Comparison of ENCODE assay signal across 8 mouse cellular contexts in genomic region chr17:32283771-32284221, GRCm38 (mm10). TPM values are rescaled to one million over a fixed set of nuclear protein-coding genes. Genes with fewer than 3 reads are reported as not detected.
A peak's percentile ranks its signal among the peaks of the same experiment; 100 is the strongest.
DNase-seq lines count a peak whose midpoint lies in the region; ATAC-seq and TF ChIP-seq lines count a peak whose summit lies in the region.

No protein-coding gene starts in this region.

- peak; percentile 69 for DNase-seq in MN1 (ENCODE audit: low spot score)
- peak in 1 of 2 experiments; percentile 69 for DNase-seq in cerebellum, adult 2 months
- peak; percentile 27 for DNase-seq in forelimb bud, embryonic 11.5 days (ENCODE audit: low read depth, low spot score)
- peak; percentile 53 to 60 for DNase-seq in layer of hippocampus, postnatal 10 days (ENCODE audit: low spot score in 2 of 2)
- DNase-seq in lung, postnatal 25 days (ENCODE audit: low spot score), result peak; percentile 64
- DNase-seq in ovary, postnatal 36 days (ENCODE audit: low spot score), result peak; percentile 61
- DNase-seq in thymus, postnatal 25 days, result peak; percentile 69

- H3K4me3 ChIP-seq in cerebellum, adult 2 months (replicated peaks; ENCODE audit: insufficient read depth, low read depth, low read length), result peak overlapping the region; percentile 91

- no peak for TF ChIP-seq POLR2A in cerebellum, adult 2 months (IDR thresholded peaks at IDR 0.05; ENCODE audit: borderline replicate concordance, insufficient read depth, low read length)

- WGBS in cerebellum, adult 2 months, result under 1% methylated on average over 32 of the region's 41 CpGs

- H3K27ac ChIP-seq in cerebellum, adult 2 months (ENCODE audit: insufficient read depth, low read length), result peak overlapping the region; percentile 99

- TF ChIP-seq CTCF in cerebellum, adult 2 months (IDR thresholded peaks at IDR 0.05; ENCODE audit: borderline replicate concordance, insufficient read depth, low read depth, low read length), result no peak

- H3K4me1 ChIP-seq in cerebellum, adult 2 months (ENCODE audit: control insufficient read depth, insufficient read depth, low read length), result peaks cover 8% of the 10 kb centered on the region

- no peaks in the 10 kb centered on the region for H3K27me3 ChIP-seq in cerebellum, adult 2 months (ENCODE audit: control insufficient read depth, insufficient read depth, low read length)

- peak; percentile 64 to 91 for ATAC-seq in hematopoietic stem cell, adult 5-6 weeks (replicated peaks in 1 of 2; ENCODE audit: insufficient read depth in 1 of 2, low FRiP score in 2 of 2, low TSS enrichment in 1 of 2, low read depth in 1 of 2, poor library complexity in 2 of 2, severe bottlenecking in 2 of 2)

RNA-seq across cellular contexts. Expression of gene Brd4, which starts 0.7 kb away (rescaled TPM):
- 54.5 and 55.0 TPM in 2 replicates for polyA plus RNA-seq in cerebellum, adult 2 months (2012; rRNA removed)
- 19.8 and 29.1 TPM in 2 replicates for total RNA-seq in hematopoietic stem cell, adult 5-6 weeks (2017)
- 100 to 1,000 TPM; 112 to 126 TPM for total RNA-seq in layer of hippocampus, postnatal 10 days (2021)

RNA-seq across cellular contexts. Expression of gene Akap8, which starts 37.2 kb away (rescaled TPM):
- 117 and 127 TPM in 2 replicates for polyA plus RNA-seq in cerebellum, adult 2 months (2012; rRNA removed)
- total RNA-seq in hematopoietic stem cell, adult 5-6 weeks (2017), result 167 and 229 TPM in 2 replicates
- 100 to 1,000 TPM in 1 of 2 experiments, 10 to 100 TPM in 1; 88.7 to 112 TPM for total RNA-seq in layer of hippocampus, postnatal 10 days (2021)
